Mouse (Mus musculus) adrenal gland, adult 2 months (tissue): ENCODE results near the gene Rpa1. TPM values are rescaled to one million over a fixed set of nuclear protein-coding genes. Genes with fewer than 3 reads are reported as not detected.
"Not testable (repeated sequence)": the region's sequence is repeated elsewhere in the genome, so short reads cannot be mapped to it uniquely, and the experiment has no call there.

ENCODE experiments used
- DNase-seq: peaks from one replicate; pipeline ENCODE4 v3.0.0; 2021
- polyA plus RNA-seq: library from polyadenylated mRNA; depleted of rRNA; stranded (reverse); fragments of >200 nt; gene quantifications from 2 replicates; pipeline ENCODE4 v1.2.3, GENCODE M21; 2012
- total RNA-seq, 2 experiments: library from RNA; stranded (reverse); gene quantifications; 2 replicates each; pipeline ENCODE4 v1.2.3; 2021

Rpa1 gene
- total and polyA plus RNA-seq, 3 experiments = 16.4 to 54.9 (median 35.6) TPM

- peak; percentile 86 for DNase-seq
Measured at GRCm38 (mm10) chr11:75285893-75286467, 62.1 kb downstream of the Rpa1 start.

- DNase-seq = not testable (repeated sequence)
Measured at GRCm38 (mm10) chr11:75283784-75284183, 64.3 kb downstream of the Rpa1 start.

- peak; percentile 62 for DNase-seq
Measured at GRCm38 (mm10) chr11:75282496-75283120, 65.5 kb downstream of the Rpa1 start.

GRCm38 (mm10) chr11:75281380-75282256 lies 66.5 kb downstream of the Rpa1 start:
- no peak for DNase-seq

- no peak for DNase-seq
Measured at GRCm38 (mm10) chr11:75280435-75281001, 67.6 kb downstream of the Rpa1 start.

GRCm38 (mm10) chr11:75280066-75280410 lies 68.1 kb downstream of the Rpa1 start:
- no peak for DNase-seq

GRCm38 (mm10) chr11:75279342-75280065 lies 68.6 kb downstream of the Rpa1 start:
- DNase-seq = peak; percentile 41

GRCm38 (mm10) chr11:75279013-75279341 lies 69.1 kb downstream of the Rpa1 start:
- no peak for DNase-seq

- no peak for DNase-seq
Measured at GRCm38 (mm10) chr11:75278115-75278514, 70.0 kb downstream of the Rpa1 start.

GRCm38 (mm10) chr11:75275035-75275434 lies 73.1 kb downstream of the Rpa1 start:
- DNase-seq = no peak

GRCm38 (mm10) chr11:75273466-75273865 lies 74.7 kb downstream of the Rpa1 start:
- no peak for DNase-seq

GRCm38 (mm10) chr11:75270985-75271434 lies 77.1 kb downstream of the Rpa1 start:
- no peak for DNase-seq

- no peak for DNase-seq
Measured at GRCm38 (mm10) chr11:75270276-75270984, 77.7 kb downstream of the Rpa1 start.

- no peak for DNase-seq
Measured at GRCm38 (mm10) chr11:75269213-75269612, 78.9 kb downstream of the Rpa1 start.

GRCm38 (mm10) chr11:75268492-75268891 lies 79.6 kb downstream of the Rpa1 start:
- peak; percentile 69 for DNase-seq

- peak; percentile 70 for DNase-seq
Measured at GRCm38 (mm10) chr11:75267826-75268281, 80.3 kb downstream of the Rpa1 start.

- no peak for DNase-seq
Measured at GRCm38 (mm10) chr11:75265545-75265944, 82.6 kb downstream of the Rpa1 start.

GRCm38 (mm10) chr11:75264550-75264949 lies 83.6 kb downstream of the Rpa1 start:
- no peak for DNase-seq

- no peak for DNase-seq
Measured at GRCm38 (mm10) chr11:75263964-75264312, 84.2 kb downstream of the Rpa1 start.

- DNase-seq = no peak
Measured at GRCm38 (mm10) chr11:75263274-75263963, 84.7 kb downstream of the Rpa1 start.

- DNase-seq = peak; percentile 64
Measured at GRCm38 (mm10) chr11:75262791-75263190, 85.3 kb downstream of the Rpa1 start.
